Mouse (Mus musculus) C2C12 (cell line): Measurements from ENCODE around the gene Ly6g6f. TPM values are rescaled to one million over a fixed set of nuclear protein-coding genes. Genes with fewer than 3 reads are reported as not detected.
"Not testable (repeated sequence)": the region's sequence is repeated elsewhere in the genome, so short reads cannot be mapped to it uniquely, and the experiment has no call there.

Experiments
- H3K27me3 ChIP-seq: one replicate; pipeline ENCODE4 v1.6.1; 2011; ENCODE audit not compliant: control insufficient read depth, insufficient read depth, insufficient read length
- H3K36me3 ChIP-seq: one replicate; pipeline ENCODE4 v1.6.1; 2011; ENCODE audit not compliant: control insufficient read depth, insufficient read depth
- H3K4me3 ChIP-seq: one replicate; pipeline ENCODE4 v1.5.1; 2011; ENCODE audit warnings: mild to moderate bottlenecking, control low read depth; ENCODE audit not compliant: poor library complexity, insufficient read depth, severe bottlenecking
- H3K79me2 ChIP-seq: one replicate; pipeline ENCODE4 v1.6.1; 2011; ENCODE audit not compliant: control insufficient read depth, insufficient read depth
- H3K79me3 ChIP-seq: one replicate; pipeline ENCODE4 v1.6.1; 2011; ENCODE audit warnings: low read depth, control low read depth
- H3ac ChIP-seq: one replicate; pipeline ENCODE3; 2011; ENCODE audit warnings: low read depth; ENCODE audit not compliant: control insufficient read depth, insufficient read length
- CEBPB ChIP-seq: IDR thresholded peaks from one replicate; pipeline ENCODE4 v1.6.1; 2011; ENCODE audit warnings: low read depth, mild to moderate bottlenecking, control low read depth, moderate library complexity
- CTCF ChIP-seq: IDR thresholded peaks from one replicate; pipeline ENCODE4 v1.5.1; 2011; ENCODE audit not compliant: control insufficient read depth, insufficient read depth, insufficient read length
- FOSL1 ChIP-seq: IDR thresholded peaks from one replicate; pipeline ENCODE4 v1.8.0; 2011; ENCODE audit warnings: mild to moderate bottlenecking, low read length; ENCODE audit not compliant: poor library complexity, insufficient read depth, severe bottlenecking
- MAX ChIP-seq: IDR thresholded peaks from one replicate; pipeline ENCODE4 v1.6.1; 2011; ENCODE audit warnings: mild to moderate bottlenecking, control low read depth
- MYOD1 ChIP-seq: IDR thresholded peaks from one replicate; pipeline ENCODE4 v1.6.1; 2011; ENCODE audit warnings: low read depth; ENCODE audit not compliant: control insufficient read depth, insufficient read length
- MYOG ChIP-seq: IDR thresholded peaks from one replicate; pipeline ENCODE4 v1.6.1; 2011; ENCODE audit not compliant: control insufficient read depth, insufficient read length; ENCODE audit errors: extremely low read depth
- USF1 ChIP-seq: IDR thresholded peaks from one replicate; pipeline ENCODE4 v1.6.1; 2011; ENCODE audit warnings: low read depth, mild to moderate bottlenecking, control low read depth, moderate library complexity
- polyA plus RNA-seq: library from polyadenylated mRNA; unstranded; fragments of >200 nt; fragmentation: generic; extraction: Trizol; gene quantifications from one replicate; pipeline ENCODE4 v1.2.1, GENCODE M21; 2012; ENCODE audit warnings: missing spikeins

The Ly6g6f gene
- polyA plus RNA-seq, 1 experiment: not detected

DNA sequence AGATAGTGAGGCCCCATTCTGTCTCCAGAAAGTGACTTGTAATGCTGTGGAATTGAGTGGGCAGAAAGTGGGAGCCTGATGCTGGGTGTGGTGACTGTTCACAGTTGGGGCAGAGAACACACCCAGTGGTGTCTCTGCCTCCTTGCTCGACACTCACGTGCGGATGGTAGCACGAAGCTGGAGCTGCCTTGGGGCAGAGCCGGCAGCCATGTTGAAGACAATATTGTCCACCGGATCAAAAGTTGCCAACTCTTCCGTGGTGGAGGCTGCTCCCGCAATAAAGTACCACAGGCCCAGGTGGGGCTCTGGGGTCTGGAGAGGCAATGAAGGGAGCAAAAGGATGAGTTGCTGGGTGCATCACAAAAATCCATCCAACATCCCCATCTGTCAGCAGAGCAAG, 45.6 kb upstream of the Ly6g6f start:
- Histone ChIP-seq H3K36me3 (peaks cover 5% of the 10 kb centered on the region), H3ac (no peak overlapping the region), H3K4me3 (no peak overlapping the region), H3K79me3 (peaks cover 23% of the 10 kb centered on the region), H3K27me3 (no peaks in the 10 kb centered on the region), H3K79me2 (peaks cover 40% of the 10 kb centered on the region)
- TF ChIP-seq MAX: no peak
- no peak for TF ChIP-seq MYOG
- TF ChIP-seq CEBPB: no peak
- TF ChIP-seq CTCF: no peak
- TF ChIP-seq FOSL1: no peak
- TF ChIP-seq MYOD1: no peak
- TF ChIP-seq USF1: no peak

DNA sequence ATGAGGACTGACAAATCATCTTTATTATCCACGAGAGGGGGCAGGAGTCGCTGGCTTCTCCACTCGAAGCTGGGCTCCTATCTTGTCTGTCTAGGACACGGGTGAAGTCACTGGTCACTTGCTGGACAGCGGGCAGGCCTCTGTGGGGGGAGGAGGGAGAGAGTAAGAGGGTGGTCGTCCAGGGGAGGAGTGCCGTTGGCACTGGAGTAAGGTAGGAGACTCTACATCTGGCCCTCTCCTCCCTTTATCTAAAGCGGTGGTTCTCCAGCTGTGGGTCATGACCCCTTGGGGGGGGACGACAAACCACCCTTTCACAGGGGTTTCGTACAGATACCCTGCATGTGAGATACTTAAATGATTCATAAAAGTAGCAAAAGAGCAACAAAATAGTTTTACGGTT, 43.6 kb upstream of the Ly6g6f start:
- peaks cover 34% of the 10 kb centered on the region for H3K79me2 ChIP-seq
- no peak overlapping the region for H3ac ChIP-seq
- H3K4me3 ChIP-seq: no peak overlapping the region
- peaks cover 6% of the 10 kb centered on the region for H3K36me3 ChIP-seq
- TF ChIP-seq MYOD1 (no peak), CEBPB (no peak), MAX (no peak), FOSL1 (no peak), USF1 (no peak), MYOG (no peak), CTCF (no peak)
- H3K27me3 ChIP-seq: no peaks in the 10 kb centered on the region
- peaks cover 21% of the 10 kb centered on the region for H3K79me3 ChIP-seq

DNA sequence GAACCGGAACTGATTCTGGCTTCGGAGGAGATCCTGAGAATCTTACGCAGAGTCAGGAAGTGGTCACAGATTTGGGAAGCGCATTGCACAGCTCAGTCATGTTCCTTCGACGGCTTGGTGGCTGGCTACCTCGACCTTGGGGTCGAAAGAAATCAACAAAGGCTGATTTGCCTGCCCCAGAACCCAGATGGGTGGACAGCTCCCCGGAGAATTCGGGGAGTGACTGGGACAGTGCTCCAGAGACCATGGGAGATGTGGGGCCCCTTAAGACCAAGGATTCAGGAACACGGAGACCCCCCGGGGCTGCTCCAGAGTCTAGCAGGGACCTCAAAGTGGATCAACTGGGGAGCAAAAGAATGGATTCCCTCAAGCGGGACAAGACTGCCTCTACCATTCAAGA, 41.6 kb upstream of the Ly6g6f start:
- peaks cover 45% of the 10 kb centered on the region for H3K79me2 ChIP-seq
- H3K79me3 ChIP-seq: peaks cover 31% of the 10 kb centered on the region
- H3K36me3 ChIP-seq: peaks cover 12% of the 10 kb centered on the region
- H3K27me3 ChIP-seq: no peaks in the 10 kb centered on the region
- H3K4me3 ChIP-seq: peak overlapping the region; percentile 53
- TF ChIP-seq MAX (no peak), MYOD1 (no peak), FOSL1 (no peak), CEBPB (no peak), MYOG (no peak), USF1 (no peak), CTCF (no peak)
- peak overlapping the region; percentile 91 for H3ac ChIP-seq

DNA sequence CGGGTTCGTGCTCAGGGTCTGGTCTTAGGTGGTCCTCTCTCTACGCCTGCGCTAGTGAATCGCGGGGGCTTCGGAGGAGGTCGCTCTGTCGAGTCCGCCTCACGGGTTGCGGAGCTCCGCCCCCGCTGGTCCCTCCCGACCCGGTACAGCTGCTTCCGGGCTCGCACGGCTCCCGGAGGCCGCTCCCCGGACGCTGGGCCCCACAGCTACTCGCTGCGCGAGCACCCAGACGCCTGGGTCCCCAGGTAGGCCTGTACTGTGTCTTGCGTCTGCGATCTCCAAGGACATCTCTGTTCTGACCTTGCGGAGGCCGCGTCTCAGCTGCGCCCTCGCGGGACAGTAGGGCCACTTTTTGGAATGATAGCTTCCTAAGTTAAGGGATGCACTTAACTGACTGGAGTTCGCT, 40.8 kb upstream of the Ly6g6f start, which contains the start of gene D17H6S53E:
Gene D17H6S53E (plus strand): TSS at position 168 of the 406 bp plus-strand sequence.
- peak within 1 kb of the TSS; percentile 53 for H3K4me3 ChIP-seq

DNA sequence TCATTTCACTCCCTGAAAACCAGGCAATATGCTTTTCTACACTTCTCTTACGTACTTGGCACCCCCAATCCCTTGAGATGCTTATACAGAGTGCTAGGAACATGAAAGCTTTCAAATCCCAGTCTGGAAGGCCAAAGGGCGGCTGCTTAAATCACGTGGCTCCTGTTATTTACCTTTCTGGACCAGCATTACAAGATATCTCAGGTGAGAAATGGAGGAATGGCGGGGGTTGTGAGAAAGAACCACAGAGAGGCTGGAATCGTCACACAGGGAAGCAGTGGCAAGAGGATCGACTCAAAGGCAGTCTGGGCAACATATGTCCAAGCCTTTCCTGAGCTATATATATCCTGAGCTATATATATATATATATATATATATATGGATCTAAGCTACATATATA, 40.2 kb upstream of the Ly6g6f start:
- H3ac ChIP-seq: no peak overlapping the region
- peaks cover 40% of the 10 kb centered on the region for H3K79me3 ChIP-seq
- peaks cover 12% of the 10 kb centered on the region for H3K36me3 ChIP-seq
- TF ChIP-seq CEBPB: no peak
- no peak for TF ChIP-seq USF1
- TF ChIP-seq MAX: no peak
- no peak for TF ChIP-seq MYOG
- TF ChIP-seq CTCF: no peak
- TF ChIP-seq MYOD1: no peak
- TF ChIP-seq FOSL1: no peak
- peak overlapping the region; percentile 53 for H3K4me3 ChIP-seq
- H3K27me3 ChIP-seq: no peaks in the 10 kb centered on the region
- H3K79me2 ChIP-seq: peaks cover 56% of the 10 kb centered on the region

More for the DNA sequence above, 40.8 kb upstream of the Ly6g6f start, which contains the start of gene D17H6S53E:
- Histone ChIP-seq H3K27me3 (no peaks in the 10 kb centered on the region), H3K79me3 (peaks cover 36% of the 10 kb centered on the region), H3ac (peak within 1 kb of the TSS; percentile 91), H3K79me2 (peaks cover 51% of the 10 kb centered on the region), H3K36me3 (peaks cover 12% of the 10 kb centered on the region)
- TF ChIP-seq MAX (no peak), MYOD1 (no peak), FOSL1 (no peak), CEBPB (no peak), USF1 (no peak), CTCF (no peak), MYOG (no peak)

DNA sequence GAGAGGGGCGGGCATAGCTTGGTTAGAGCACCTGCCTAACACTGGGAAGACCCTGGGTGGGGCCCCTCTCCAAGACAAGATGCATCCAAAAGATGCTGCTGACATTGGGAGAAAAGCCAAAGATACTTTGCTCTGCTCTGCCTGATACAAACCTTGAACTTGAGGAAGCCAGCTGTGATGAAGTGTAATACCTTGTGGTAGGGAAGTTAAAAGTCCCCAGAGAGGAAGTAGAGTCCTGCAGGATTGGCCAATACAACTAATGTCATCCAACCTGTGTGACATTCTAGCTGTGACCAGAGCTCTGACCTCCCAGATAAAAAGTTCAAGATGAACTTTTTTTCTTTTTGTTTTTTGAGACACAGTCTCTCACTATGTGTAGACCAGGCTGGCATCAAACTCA, 39.7 kb upstream of the Ly6g6f start:
- H3K79me2 ChIP-seq: peaks cover 61% of the 10 kb centered on the region
- peaks cover 45% of the 10 kb centered on the region for H3K79me3 ChIP-seq
- H3ac ChIP-seq: no peak overlapping the region
- no peak overlapping the region for H3K4me3 ChIP-seq
- TF ChIP-seq CTCF: no peak
- no peak for TF ChIP-seq MAX
- no peak for TF ChIP-seq USF1
- TF ChIP-seq FOSL1: no peak
- TF ChIP-seq MYOG: no peak
- TF ChIP-seq CEBPB: no peak
- no peak for TF ChIP-seq MYOD1
- H3K27me3 ChIP-seq: no peaks in the 10 kb centered on the region
- H3K36me3 ChIP-seq: peaks cover 13% of the 10 kb centered on the region

DNA sequence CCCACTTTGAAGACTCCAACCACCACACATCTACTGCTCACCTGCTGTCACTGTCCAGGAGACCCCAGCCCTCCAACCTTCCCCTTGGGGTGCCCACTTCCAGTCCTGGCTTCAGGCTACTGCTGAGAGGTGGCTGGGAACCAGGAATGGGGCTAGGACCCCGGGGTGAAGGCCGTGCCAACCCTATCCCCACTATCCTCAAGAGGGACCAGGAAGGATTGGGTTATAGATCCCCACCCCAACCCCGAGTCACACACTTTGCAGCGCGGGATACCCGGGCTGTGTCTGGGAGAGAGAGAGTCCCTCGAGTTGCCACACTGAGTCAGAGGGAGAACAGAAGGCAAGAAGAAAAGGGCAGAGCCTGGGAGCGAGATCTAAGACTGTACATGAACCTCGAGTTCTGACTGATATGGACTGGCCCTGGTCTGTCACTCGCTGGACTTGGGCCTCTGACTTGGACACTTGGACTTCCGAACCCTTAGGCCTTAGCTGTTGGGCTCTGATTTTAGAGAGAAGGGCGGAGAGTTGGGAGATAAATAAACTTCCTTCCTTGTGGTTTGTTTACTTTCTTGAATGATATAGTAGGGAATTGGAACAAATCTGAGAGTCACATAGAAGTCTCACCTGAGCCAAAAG, 39.0 kb upstream of the Ly6g6f start:
- H3K4me3 ChIP-seq, H3ac ChIP-seq, H3K27me3 ChIP-seq: not testable (repeated sequence)

DNA sequence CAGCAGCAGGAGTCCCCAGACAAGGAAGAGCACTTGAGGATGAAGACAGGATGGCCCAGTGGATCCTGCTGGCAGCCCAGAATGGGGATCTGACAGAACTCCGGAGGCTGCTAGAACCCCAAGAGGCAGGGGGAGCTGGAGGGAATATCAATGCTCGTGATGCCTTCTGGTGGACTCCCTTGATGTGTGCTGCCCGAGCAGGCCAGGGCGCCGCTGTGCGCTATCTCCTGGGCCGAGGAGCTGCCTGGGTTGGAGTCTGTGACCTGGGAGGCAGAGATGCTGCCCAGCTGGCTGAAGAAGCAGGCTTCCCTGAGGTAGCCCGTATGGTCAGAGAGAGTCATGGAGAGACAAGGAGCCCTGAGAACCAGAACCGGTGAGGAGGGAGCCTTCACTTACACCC, 37.9 kb upstream of the Ly6g6f start:
- H3ac ChIP-seq, H3K27me3 ChIP-seq, H3K4me3 ChIP-seq: not testable (repeated sequence)
- Histone ChIP-seq H3K79me3 (peaks cover 47% of the 10 kb centered on the region), H3K79me2 (peaks cover 68% of the 10 kb centered on the region), H3K36me3 (peaks cover 28% of the 10 kb centered on the region)

More for the DNA sequence above, 39.0 kb upstream of the Ly6g6f start:
- H3K36me3 ChIP-seq: peaks cover 20% of the 10 kb centered on the region
- peaks cover 51% of the 10 kb centered on the region for H3K79me3 ChIP-seq
- H3K79me2 ChIP-seq: peaks cover 68% of the 10 kb centered on the region
